Mouse (Mus musculus): ENCODE data around the gene Parp14. TPM values are rescaled to one million over a fixed set of nuclear protein-coding genes. Genes with fewer than 3 reads are reported as not detected.

Parp14 gene
- polyA plus RNA-seq, 1 experiment from 2014 or later, result 8.7 TPM

- ChIA-PET CTCF (interaction anchor here (0.8 kb wide), 1 partner anchor 13 kb away, joined by 3 read pairs; no protein-coding TSS in a partner anchor), POLR2A (interaction anchor here (0.7 to 1.2 kb wide), 2 partner anchors 9 to 11 kb away, joined by 3 to 6 read pairs; no protein-coding TSS in a partner anchor)
Measured at GRCm38 (mm10) chr16:35832926-35833325, 38.4 kb downstream of the Parp14 start.

DNA sequence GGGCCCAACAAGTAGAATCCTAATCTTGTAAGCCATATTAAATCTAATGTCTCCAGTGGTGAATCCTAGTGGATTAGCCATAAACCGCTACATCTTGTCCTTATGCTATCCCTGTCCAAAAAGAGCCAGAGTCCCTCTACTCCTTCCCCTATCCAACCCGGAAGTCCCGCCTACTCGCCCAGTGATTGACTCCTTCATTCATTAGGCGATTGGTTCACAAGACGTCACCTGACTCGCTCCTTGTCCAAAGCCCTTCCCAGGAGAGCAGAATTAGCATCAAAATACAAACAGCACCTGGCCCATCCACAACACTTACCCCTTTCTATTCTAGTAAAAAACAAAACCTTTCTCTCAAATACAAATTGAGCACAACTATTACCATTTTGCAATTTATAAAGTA, 41.3 kb downstream of the Parp14 start:
- H3K27me3 ChIP-seq, result no peaks in the 10 kb centered on the region
- POLR2A ChIA-PET, result no interaction called here
- no peak for DNase-seq (ENCODE audit: low read depth, low spot score)
- no peak for TF ChIP-seq CTCF (IDR thresholded peaks at IDR 0.05)
- CTCF ChIA-PET, result no interaction called here
- in situ Hi-C loops (cut with MboI; ENCODE audit: low pct_unique_long_range_greater_than_20kb), result no loop called here
- ATAC-seq, result no peak

More at GRCm38 (mm10) chr16:35832926-35833325, 38.4 kb downstream of the Parp14 start:
- no peak for TF ChIP-seq CTCF (IDR thresholded peaks at IDR 0.05)
- DNase-seq (ENCODE audit: low read depth, low spot score) (no peak), ATAC-seq (no peak)
- no peaks in the 10 kb centered on the region for H3K27me3 ChIP-seq
- in situ Hi-C loops (cut with MboI; ENCODE audit: low pct_unique_long_range_greater_than_20kb), result no loop called here

DNA sequence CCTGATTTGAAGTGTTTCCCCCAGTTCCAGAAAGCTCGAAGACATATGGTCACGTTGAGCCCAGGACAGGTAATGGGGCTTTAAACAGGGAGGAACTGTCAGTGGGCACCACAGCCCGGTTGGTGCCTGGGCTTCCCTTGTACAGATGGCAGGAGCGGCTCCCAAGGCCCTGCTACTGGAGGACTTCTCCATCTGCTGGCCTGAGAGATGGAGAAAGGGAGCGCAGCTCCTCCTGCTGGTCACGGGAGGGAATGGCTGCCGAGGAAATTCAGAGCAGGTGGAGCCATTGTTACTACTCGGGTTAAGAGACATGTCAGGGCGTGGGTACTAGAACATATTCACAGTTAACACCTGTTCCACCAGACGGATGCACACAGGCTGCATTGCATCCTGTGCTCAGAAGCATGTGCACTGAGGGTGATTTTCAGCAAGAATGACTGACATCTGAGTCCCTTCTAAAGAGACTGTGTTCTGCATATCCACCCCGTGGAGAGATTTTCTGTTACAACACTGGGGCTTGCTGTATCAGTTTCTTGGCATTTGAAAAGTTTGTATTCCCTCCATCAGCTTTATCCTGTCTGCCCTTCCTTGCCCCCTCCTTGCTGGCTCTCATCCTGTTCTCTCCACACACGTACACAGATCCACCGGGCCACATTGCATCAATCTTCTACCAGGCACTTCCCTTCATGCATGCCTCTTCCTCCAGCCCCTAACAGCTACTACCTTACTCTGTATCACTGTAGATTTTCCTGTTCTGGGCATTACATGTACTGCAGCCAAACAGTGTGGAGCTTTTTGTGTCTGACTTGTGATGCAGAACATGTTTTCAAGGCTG, 53.9 kb downstream of the Parp14 start:
- in situ Hi-C loops (cut with MboI; ENCODE audit: low pct_unique_long_range_greater_than_20kb), result loop anchor here (5.0 kb wide), 4 partner anchors 50 to 280 kb away; partner anchors contain the start of gene Dirc2
- DNase-seq (ENCODE audit: low read depth, low spot score), result no peak
- H3K27me3 ChIP-seq, result no peaks in the 10 kb centered on the region
- CTCF ChIA-PET, result interaction anchor here (0.8 to 3.2 kb wide), 8 partner anchors 9 to 91 kb away, joined by 3 to 23 read pairs (median 4); no protein-coding TSS in a partner anchor
- peak; percentile 79 for ATAC-seq
- TF ChIP-seq CTCF (IDR thresholded peaks at IDR 0.05), result peak; percentile 92
- POLR2A ChIA-PET, result no interaction called here

GRCm38 (mm10) chr16:35813119-35813518, 58.2 kb downstream of the Parp14 start:
- DNase-seq (ENCODE audit: low read depth, low spot score) (no peak), ATAC-seq (peak; percentile 49)
- H3K27me3 ChIP-seq, result no peaks in the 10 kb centered on the region
- TF ChIP-seq CTCF (IDR thresholded peaks at IDR 0.05), result no peak
- ChIA-PET POLR2A (no interaction called here), CTCF (interaction anchor here (1.4 kb wide), 2 partner anchors 9 to 79 kb away, joined by 3 read pairs; no protein-coding TSS in a partner anchor)
- in situ Hi-C loops (cut with MboI; ENCODE audit: low pct_unique_long_range_greater_than_20kb), result no loop called here

DNA sequence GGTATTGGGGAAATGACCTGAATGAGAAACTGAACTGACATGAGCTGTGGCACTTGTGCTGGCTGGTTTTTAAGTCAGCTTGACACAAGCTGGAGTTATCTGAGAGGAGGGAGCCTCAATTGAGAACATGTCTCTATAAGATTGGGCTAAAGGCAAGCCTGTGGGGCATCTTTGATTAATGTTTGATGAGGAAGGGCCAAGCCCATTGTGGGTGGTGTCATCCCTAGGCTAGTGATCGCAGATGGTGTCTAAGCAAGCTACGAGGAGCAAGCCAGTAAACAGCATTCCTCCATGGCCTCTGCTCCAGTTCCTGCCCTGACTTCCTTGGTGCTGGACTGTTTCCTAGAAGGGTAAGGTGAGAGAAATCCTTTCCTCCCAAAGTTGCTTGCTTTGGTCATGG, 62.5 kb downstream of the Parp14 start:
- ChIA-PET POLR2A (no interaction called here), CTCF (interaction anchor here (0.9 to 1.8 kb wide), 2 partner anchors 26 to 268 kb away, joined by 3 to 4 read pairs; partner anchors contain the start of gene Sema5b)
- TF ChIP-seq CTCF (IDR thresholded peaks at IDR 0.05), result no peak
- in situ Hi-C loops (cut with MboI; ENCODE audit: low pct_unique_long_range_greater_than_20kb), result no loop called here
- no peaks in the 10 kb centered on the region for H3K27me3 ChIP-seq
- DNase-seq (ENCODE audit: low read depth, low spot score) (no peak), ATAC-seq (no peak)

DNA sequence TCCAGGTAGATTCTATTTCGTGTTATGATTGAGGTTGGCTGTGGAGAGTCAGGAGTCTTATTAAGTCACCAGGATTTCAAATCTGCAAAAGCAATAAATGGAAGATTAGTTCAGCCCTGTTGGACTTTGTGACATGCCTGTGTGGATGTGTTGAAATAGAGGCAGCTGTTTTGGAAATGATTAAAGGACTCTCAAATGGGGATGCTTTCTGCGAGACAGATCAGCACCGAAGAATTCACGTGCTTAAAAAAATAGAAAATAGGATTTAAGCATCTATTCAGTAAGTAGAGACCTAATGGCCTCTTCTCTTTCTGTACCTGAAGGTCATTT, 63.7 kb downstream of the Parp14 start:
- POLR2A ChIA-PET, result no interaction called here
- CTCF ChIA-PET, result interaction anchor here (1.8 kb wide), 1 partner anchor 25 kb away, joined by 4 read pairs; no protein-coding TSS in a partner anchor
- ATAC-seq (peak; percentile 51), DNase-seq (ENCODE audit: low read depth, low spot score) (peak; percentile 54)
- no peak for TF ChIP-seq CTCF (IDR thresholded peaks at IDR 0.05)
- H3K27me3 ChIP-seq, result no peaks in the 10 kb centered on the region
- in situ Hi-C loops (cut with MboI; ENCODE audit: low pct_unique_long_range_greater_than_20kb), result no loop called here

GRCm38 (mm10) chr16:35806973-35807662, 64.2 kb downstream of the Parp14 start:
- no peak for ATAC-seq
- DNase-seq (ENCODE audit: low read depth, low spot score), result no peak
- H3K27me3 ChIP-seq, result no peaks in the 10 kb centered on the region
- in situ Hi-C loops (cut with MboI; ENCODE audit: low pct_unique_long_range_greater_than_20kb), result no loop called here
- ChIA-PET POLR2A (no interaction called here), CTCF (no interaction called here)
- TF ChIP-seq CTCF (IDR thresholded peaks at IDR 0.05), result no peak

DNA sequence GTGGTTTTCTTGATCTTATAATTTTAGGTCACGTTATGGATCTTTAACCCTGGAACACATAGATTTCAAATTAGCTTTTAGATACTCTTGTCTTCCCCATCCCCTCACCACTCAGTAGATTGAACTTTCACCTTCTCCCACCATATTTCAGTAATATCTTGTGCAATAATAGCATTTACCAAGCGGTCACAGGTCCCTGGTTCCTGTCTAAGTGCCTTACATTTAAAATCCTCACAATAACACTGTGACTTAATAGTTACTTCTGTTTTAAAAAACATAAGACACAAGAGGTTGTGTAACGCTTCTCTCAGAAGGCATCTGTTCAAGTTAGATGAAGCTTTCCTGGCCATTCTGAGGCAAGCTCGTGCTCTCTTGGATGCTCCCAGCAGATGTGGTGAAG, 67.6 kb downstream of the Parp14 start:
- CTCF ChIA-PET, result interaction anchor here (1.2 to 1.6 kb wide), 3 partner anchors 9 to 56 kb away, joined by 3 to 4 read pairs (median 3); no protein-coding TSS in a partner anchor
- in situ Hi-C loops (cut with MboI; ENCODE audit: low pct_unique_long_range_greater_than_20kb), result no loop called here
- no peaks in the 10 kb centered on the region for H3K27me3 ChIP-seq
- POLR2A ChIA-PET, result no interaction called here
- ATAC-seq, result no peak
- no peak for DNase-seq (ENCODE audit: low read depth, low spot score)
- TF ChIP-seq CTCF (IDR thresholded peaks at IDR 0.05), result no peak

DNA sequence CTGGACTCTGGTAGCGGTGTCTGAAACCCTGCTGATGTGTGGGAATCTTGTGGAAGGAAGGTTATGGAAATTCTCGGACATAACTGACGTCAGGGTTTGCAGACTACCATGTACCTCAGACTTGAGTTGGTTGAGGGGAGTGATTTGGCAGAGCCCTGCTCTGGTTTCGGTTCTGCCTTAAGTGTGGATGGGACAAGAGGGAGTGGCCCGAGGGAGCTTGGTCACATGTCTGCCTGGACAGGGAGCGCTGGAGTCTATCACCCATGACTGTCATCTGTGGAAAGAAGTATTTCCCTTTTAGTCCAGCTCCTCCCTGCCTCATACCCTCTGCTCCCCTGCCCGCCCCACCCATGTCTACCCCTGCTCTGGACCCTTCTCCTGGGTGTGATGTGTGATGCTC, 69.2 kb downstream of the Parp14 start:
- no peak for ATAC-seq
- in situ Hi-C loops (cut with MboI; ENCODE audit: low pct_unique_long_range_greater_than_20kb), result no loop called here
- DNase-seq (ENCODE audit: low read depth, low spot score), result no peak
- no peak for TF ChIP-seq CTCF (IDR thresholded peaks at IDR 0.05)
- ChIA-PET CTCF (no interaction called here), POLR2A (no interaction called here)
- H3K27me3 ChIP-seq, result no peaks in the 10 kb centered on the region

GRCm38 (mm10) chr16:35791962-35792521, 79.3 kb downstream of the Parp14 start:
- H3K27me3 ChIP-seq, result no peaks in the 10 kb centered on the region
- ATAC-seq, result no peak
- ChIA-PET CTCF (no interaction called here), POLR2A (no interaction called here)
- no peak for TF ChIP-seq CTCF (IDR thresholded peaks at IDR 0.05)
- DNase-seq (ENCODE audit: low read depth, low spot score), result no peak
- in situ Hi-C loops (cut with MboI; ENCODE audit: low pct_unique_long_range_greater_than_20kb), result no loop called here

All from Patski (cell line).